Mouse (Mus musculus): ENCODE measurements around the gene Itgb1bp1. TPM values are rescaled to one million over a fixed set of nuclear protein-coding genes. Genes with fewer than 3 reads are reported as not detected.
A peak's percentile ranks its signal among the peaks of the same experiment; 100 is the strongest.

The Itgb1bp1 gene
- total RNA-seq, 1 experiment = 24.3 TPM

- H3K9me3 ChIP-seq (ENCODE audit: control insufficient read depth, insufficient read depth, low read depth, low read length) = no peaks in the 10 kb centered on the region
- H3K4me1 ChIP-seq (ENCODE audit: control insufficient read depth in 2 of 2, insufficient read depth in 2 of 2, low read length in 2 of 2, poor library complexity in 1 of 2) = peaks cover 0 to 3% of the 10 kb centered on the region in 2 experiments; a peak in 1 of 4 replicates
- TF ChIP-seq ZC3H11A (IDR thresholded peaks at IDR 0.05; ENCODE audit: borderline replicate concordance, low read depth, low read length) = no peak
- no peak for DNase-seq (ENCODE audit: low read depth, low spot score)
- H3K4me3 ChIP-seq (ENCODE audit: insufficient read depth in 1 of 2, low read depth in 1 of 2, low read length in 2 of 2, poor library complexity in 1 of 2, severe bottlenecking in 1 of 2) = no peak overlapping the region
- in situ Hi-C loops (cut with MboI; ENCODE audit: low sequenced_read_pairs in 2 of 2, unreplicated experiment in 2 of 2) = loop anchor here in 1 of 2 experiments (10.0 kb wide), 1 partner anchor 64 kb away; no protein-coding TSS in a partner anchor
- no peak overlapping the region for H3K9ac ChIP-seq (ENCODE audit: insufficient read depth, low read depth, low read length, poor library complexity, severe bottlenecking)
- peaks cover 17% of the 10 kb centered on the region; the same call in 1 of the 2 replicates for H3K36me3 ChIP-seq (ENCODE audit: control insufficient read depth, insufficient read depth, low read length, poor library complexity, severe bottlenecking)
- no peak overlapping the region for H3K27ac ChIP-seq (ENCODE audit: insufficient read depth, low read depth, low read length, poor library complexity, severe bottlenecking)
Measured at GRCm38 (mm10) chr12:21320317-21320716, 34.2 kb upstream of the Itgb1bp1 start.

- peaks cover 16% of the 10 kb centered on the region for H3K36me3 ChIP-seq (ENCODE audit: control insufficient read depth, insufficient read depth, low read length, poor library complexity, severe bottlenecking)
- TF ChIP-seq ZC3H11A (IDR thresholded peaks at IDR 0.05; ENCODE audit: borderline replicate concordance, low read depth, low read length) = peak; percentile 54; the same call in 1 of the 2 replicates
- no peak for TF ChIP-seq MAFK (IDR thresholded peaks at IDR 0.05; ENCODE audit: insufficient read depth, low read depth, low read length)
- TF ChIP-seq CHD2 (IDR thresholded peaks at IDR 0.05; ENCODE audit: low read depth, low read length) = no peak
- H3K9ac ChIP-seq (ENCODE audit: insufficient read depth, low read depth, low read length, poor library complexity, severe bottlenecking) = no peak overlapping the region
- DNase-seq (ENCODE audit: low read depth, low spot score) = peak; percentile 74
- no peak overlapping the region for H3K27ac ChIP-seq (ENCODE audit: insufficient read depth, low read depth, low read length, poor library complexity, severe bottlenecking)
- in situ Hi-C loops (cut with MboI; ENCODE audit: low sequenced_read_pairs in 2 of 2, unreplicated experiment in 2 of 2) = no loop called here
- no peak overlapping the region for H3K4me3 ChIP-seq (ENCODE audit: insufficient read depth in 1 of 2, low read depth in 1 of 2, low read length in 2 of 2, poor library complexity in 1 of 2, severe bottlenecking in 1 of 2)
- H3K4me1 ChIP-seq (ENCODE audit: control insufficient read depth in 2 of 2, insufficient read depth in 2 of 2, low read length in 2 of 2, poor library complexity in 1 of 2) = peaks cover 0 to 3% of the 10 kb centered on the region in 2 experiments; a peak in 1 of 4 replicates
- H3K9me3 ChIP-seq (ENCODE audit: control insufficient read depth, insufficient read depth, low read depth, low read length) = no peaks in the 10 kb centered on the region
Measured at GRCm38 (mm10) chr12:21318143-21318895, 32.2 kb upstream of the Itgb1bp1 start.

DNA sequence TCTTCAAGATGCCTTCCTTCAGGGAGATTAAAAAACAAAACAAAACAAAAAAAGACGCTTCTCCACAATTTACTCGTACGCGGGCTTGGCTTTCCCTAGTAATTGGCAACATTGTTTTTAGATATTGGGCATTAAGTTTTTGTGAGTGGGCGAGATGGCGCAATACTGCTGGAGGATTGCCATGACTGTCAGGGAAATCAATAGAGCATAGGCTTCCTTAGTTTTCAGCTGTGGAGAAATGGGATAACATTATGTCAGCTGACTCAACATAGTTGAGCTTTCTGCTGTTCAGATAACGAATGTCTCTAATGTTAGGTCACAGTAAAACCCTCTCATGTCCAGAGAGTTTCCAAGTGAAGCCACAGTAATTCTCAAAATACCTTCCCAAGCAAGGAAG is 30.8 kb upstream of the Itgb1bp1 start:
- peak overlapping the region; percentile 90 to 98 for H3K4me3 ChIP-seq (ENCODE audit: insufficient read depth in 1 of 2, low read depth in 1 of 2, low read length in 2 of 2, poor library complexity in 1 of 2, severe bottlenecking in 1 of 2)
- in situ Hi-C loops (cut with MboI; ENCODE audit: low sequenced_read_pairs in 2 of 2, unreplicated experiment in 2 of 2) = no loop called here
- TF ChIP-seq ZNF384 (IDR thresholded peaks at IDR 0.05; ENCODE audit: low read depth, low read length) (no peak), ZC3H11A (IDR thresholded peaks at IDR 0.05; ENCODE audit: borderline replicate concordance, low read depth, low read length) (no peak), HCFC1 (IDR thresholded peaks at IDR 0.05; ENCODE audit: borderline replicate concordance, insufficient read depth, low read length) (no peak), MAFK (IDR thresholded peaks at IDR 0.05; ENCODE audit: insufficient read depth, low read depth, low read length) (no peak), CHD2 (IDR thresholded peaks at IDR 0.05; ENCODE audit: low read depth, low read length) (no peak)
- no peak for DNase-seq (ENCODE audit: low read depth, low spot score)
- H3K36me3 ChIP-seq (ENCODE audit: control insufficient read depth, insufficient read depth, low read length, poor library complexity, severe bottlenecking) = peaks cover 19% of the 10 kb centered on the region
- no peak overlapping the region for H3K9ac ChIP-seq (ENCODE audit: insufficient read depth, low read depth, low read length, poor library complexity, severe bottlenecking)
- no peaks in the 10 kb centered on the region for H3K9me3 ChIP-seq (ENCODE audit: control insufficient read depth, insufficient read depth, low read depth, low read length)
- peaks cover 0 to 3% of the 10 kb centered on the region in 2 experiments; a peak in 1 of 4 replicates for H3K4me1 ChIP-seq (ENCODE audit: control insufficient read depth in 2 of 2, insufficient read depth in 2 of 2, low read length in 2 of 2, poor library complexity in 1 of 2)
- no peak overlapping the region for H3K27ac ChIP-seq (ENCODE audit: insufficient read depth, low read depth, low read length, poor library complexity, severe bottlenecking)

- no peak within 1 kb of the TSS for H3K27ac ChIP-seq (ENCODE audit: insufficient read depth, low read depth, low read length, poor library complexity, severe bottlenecking)
- TF ChIP-seq ZNF384 (IDR thresholded peaks at IDR 0.05; ENCODE audit: low read depth, low read length) = no peak
- no peak for TF ChIP-seq CHD2 (IDR thresholded peaks at IDR 0.05; ENCODE audit: low read depth, low read length)
- TF ChIP-seq ZC3H11A (IDR thresholded peaks at IDR 0.05; ENCODE audit: borderline replicate concordance, low read depth, low read length) = no peak
- TF ChIP-seq HCFC1 (IDR thresholded peaks at IDR 0.05; ENCODE audit: borderline replicate concordance, insufficient read depth, low read length) = no peak
- no peak for TF ChIP-seq MAFK (IDR thresholded peaks at IDR 0.05; ENCODE audit: insufficient read depth, low read depth, low read length)
- peaks cover 20% of the 10 kb centered on the region for H3K36me3 ChIP-seq (ENCODE audit: control insufficient read depth, insufficient read depth, low read length, poor library complexity, severe bottlenecking)
- H3K4me1 ChIP-seq (ENCODE audit: control insufficient read depth in 2 of 2, insufficient read depth in 2 of 2, low read length in 2 of 2, poor library complexity in 1 of 2) = peaks cover 0 to 3% of the 10 kb centered on the region in 2 experiments; a peak in 1 of 4 replicates
- H3K9ac ChIP-seq (ENCODE audit: insufficient read depth, low read depth, low read length, poor library complexity, severe bottlenecking) = peak within 1 kb of the TSS; percentile 90
- in situ Hi-C loops (cut with MboI; ENCODE audit: low sequenced_read_pairs in 2 of 2, unreplicated experiment in 2 of 2) = no loop called here
- peak within 1 kb of the TSS; percentile 90 to 98 for H3K4me3 ChIP-seq (ENCODE audit: insufficient read depth in 1 of 2, low read depth in 1 of 2, low read length in 2 of 2, poor library complexity in 1 of 2, severe bottlenecking in 1 of 2)
- H3K9me3 ChIP-seq (ENCODE audit: control insufficient read depth, insufficient read depth, low read depth, low read length) = no peaks in the 10 kb centered on the region
- DNase-seq (ENCODE audit: low read depth, low spot score) = peak; percentile 59
Measured at GRCm38 (mm10) chr12:21315923-21316868, 30.1 kb upstream of the Itgb1bp1 start, which contains the start of gene Iah1. Gene Iah1, plus strand, starts transcription at chr12:21316389.
